Mouse (Mus musculus) lung, adult 18-20 months (tissue): ENCODE results near the gene Scaf4.

Experiments used
- DNase-seq, 2 experiments: peaks; one replicate each; pipeline ENCODE4 v3.0.0; 2022; ENCODE audit warnings: mixed read lengths in 2 of 2

The Scaf4 gene

DNA sequence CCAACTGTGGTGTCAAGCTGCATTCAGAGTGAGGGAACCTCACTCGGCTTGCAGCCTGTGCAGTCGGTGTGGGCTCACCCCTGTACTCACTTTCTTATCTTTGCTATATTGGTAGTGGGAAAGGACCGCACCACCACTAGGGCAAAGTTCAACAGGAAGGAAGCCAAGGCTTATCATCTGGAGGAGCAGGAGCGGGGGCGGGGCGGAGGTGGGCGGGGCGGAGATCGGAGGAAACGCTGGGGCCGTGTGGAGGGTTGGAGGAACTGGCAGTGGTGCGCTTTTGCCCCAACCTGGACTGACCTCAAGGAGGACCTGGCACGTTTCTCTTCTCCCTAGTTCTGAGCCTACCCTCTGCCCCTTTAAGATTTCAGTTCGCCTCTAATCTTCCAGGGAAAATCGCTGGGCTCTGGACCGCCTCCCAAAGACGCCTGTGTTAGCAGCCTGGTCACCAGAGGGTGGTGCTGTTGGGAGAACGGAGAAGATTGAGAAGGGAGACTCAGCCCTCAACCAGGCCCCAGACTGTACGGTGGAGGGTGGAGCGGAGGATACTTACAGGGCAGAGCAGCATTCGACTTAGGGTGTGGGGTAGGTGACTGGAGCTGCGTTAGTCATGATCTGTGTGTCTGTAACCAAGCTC is 86.8 kb downstream of the Scaf4 start:
- peak; percentile 83 to 87 for DNase-seq

DNA sequence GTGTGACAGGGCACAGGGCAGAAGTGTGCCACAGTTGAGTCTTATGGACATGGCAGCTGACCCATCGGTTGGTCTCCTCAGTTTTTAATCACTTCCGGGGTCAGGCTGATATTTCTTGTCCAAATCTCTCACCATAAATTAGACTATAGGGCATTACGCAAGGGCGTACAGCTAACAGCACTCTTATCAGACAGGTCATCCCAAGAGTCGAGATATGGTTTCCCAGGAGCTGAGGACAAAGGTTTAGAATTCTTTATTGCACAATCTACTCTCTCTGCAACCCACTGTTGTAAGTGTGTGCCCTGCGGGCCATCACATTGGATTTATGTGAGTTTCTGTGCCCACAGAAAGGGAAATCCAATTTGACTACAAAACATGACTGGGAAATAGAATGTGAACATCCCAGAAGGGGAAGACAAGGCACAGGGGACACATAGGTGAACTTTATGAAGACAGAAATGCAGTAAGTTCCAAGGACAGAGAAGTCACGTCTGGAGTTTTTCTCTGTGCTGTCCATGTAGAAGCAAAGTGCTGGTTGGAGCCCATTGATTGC is 87.5 kb downstream of the Scaf4 start:
- no peak for DNase-seq

DNA sequence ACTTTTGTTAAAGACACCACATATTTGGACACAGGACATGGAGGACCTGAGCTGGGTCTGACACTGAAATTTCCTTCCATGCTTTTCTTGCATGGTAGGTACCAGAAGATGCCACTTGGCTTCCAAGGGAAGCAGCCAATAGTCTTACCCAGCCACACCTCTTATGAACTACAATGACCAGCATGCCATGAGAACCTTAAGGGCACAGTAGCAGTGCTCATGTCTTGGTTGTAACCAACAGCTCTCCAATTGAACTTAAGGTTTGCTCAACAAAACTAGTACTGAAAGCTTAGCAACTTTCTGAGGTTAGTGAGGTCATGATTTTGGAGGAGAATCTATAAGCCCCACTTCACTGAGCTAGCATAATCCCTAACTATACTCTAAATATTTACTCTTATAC is 90.6 kb downstream of the Scaf4 start:
- DNase-seq = no peak

DNA sequence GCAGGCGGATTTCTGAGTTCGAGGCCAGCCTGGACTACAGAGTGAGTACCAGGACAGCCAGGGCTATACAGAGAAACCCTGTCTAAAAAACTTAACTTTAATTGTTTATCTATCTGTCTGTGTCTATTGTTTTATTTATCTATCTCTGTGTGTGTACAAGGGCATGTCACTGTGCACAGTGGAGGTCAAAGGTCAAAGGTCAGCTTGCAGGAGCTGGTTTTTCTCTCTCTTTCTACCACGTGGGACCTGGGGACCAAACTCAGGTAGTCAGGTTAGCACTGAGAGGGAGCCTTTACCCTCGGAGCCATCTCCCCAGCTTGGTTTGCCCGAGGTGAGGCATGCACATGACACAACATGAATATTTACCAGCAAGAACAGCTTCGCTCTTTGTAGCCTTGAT is 93.0 kb downstream of the Scaf4 start:
- DNase-seq = no peak

DNA sequence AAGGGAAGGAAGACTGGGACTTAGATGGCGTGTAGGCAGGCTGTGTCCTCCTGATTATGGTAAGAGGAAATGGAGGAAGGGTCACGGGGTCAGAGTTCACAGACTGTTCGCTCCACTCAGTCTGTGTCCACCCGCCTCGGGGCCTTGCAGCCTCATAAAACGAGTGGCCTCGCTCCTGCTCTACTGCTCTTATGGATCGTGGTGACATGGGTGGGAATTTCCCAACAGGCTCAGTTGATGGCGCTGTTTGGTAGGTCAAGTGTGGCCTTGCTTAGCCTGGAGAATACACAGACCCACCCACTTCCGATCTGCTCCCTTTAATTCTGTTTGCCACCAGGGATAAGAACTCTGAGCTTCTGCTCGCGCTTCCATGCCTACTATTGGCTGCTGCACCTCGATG is 96.8 kb downstream of the Scaf4 start:
- DNase-seq = peak; percentile 68 to 77

DNA sequence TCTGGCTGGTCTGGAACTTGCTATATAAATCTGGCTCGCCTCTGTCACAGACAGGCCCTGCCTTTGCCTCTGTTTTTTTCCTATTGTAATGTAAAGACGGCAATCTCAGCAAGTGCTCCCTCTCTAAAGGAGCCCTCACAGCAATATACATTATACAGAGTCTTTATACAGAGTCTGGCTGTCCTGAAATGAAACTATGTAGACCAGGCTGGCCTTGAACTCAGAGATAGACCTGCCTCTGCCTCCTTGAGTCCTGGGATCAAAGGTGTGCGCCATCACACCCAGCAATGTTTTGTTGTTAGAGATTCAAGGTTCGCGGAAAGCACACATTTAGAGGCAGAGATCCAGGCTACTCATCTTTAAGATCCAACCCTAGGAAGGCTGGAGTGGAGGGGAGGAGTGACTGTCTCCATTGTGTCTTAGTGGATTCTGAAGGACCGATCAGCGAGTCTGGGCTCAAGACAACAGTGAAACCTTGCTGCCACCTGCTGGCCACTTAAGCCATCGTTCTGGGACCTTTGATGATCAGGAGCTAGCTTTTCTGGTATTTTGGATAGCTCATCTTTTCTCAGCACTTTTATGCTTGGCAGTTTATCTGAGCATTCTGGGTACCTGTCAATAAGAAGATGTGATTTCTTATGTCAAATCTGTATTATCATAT is 98.2 kb downstream of the Scaf4 start:
- DNase-seq = peak; percentile 77 to 80

DNA sequence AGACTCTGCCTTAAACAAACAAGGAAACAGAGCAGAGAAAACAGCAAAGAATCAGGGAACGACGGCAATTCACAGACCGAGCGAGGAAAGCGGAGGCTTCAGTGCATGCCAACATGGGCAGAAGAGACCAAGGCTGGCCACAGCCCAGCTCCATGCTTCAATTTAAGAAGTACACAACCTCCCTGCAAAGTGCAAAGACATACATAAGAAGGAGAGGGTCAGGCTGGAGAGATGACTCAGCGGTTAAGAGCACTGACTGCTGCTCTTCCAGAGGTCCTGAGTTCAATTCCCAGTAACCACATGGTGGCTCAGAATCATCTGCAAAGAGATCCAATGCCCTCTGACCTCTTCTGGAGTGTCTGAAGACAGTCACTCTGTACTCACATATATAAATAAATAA is 100.2 kb downstream of the Scaf4 start:
- DNase-seq = no peak

DNA sequence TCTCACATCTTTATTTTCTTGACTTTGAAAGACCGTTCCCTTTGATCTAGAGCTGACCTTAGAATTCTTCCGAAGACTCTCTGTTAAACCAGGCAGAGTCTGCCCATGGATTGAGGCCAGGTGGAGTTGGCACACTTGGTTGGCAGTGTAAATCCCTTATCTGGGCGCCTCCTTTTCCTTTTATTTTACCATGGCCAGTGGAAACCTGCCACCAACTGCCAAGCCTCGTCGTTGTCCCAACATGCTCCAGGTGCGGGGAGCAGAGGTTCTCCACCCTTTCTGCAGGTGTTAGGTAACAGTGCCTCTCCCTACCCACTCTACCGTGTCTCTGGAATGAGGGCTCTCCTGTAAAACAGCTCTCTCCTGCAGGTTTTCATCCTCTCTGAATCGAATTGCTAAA is 102.6 kb downstream of the Scaf4 start:
- peak; percentile 72 to 83 for DNase-seq

DNA sequence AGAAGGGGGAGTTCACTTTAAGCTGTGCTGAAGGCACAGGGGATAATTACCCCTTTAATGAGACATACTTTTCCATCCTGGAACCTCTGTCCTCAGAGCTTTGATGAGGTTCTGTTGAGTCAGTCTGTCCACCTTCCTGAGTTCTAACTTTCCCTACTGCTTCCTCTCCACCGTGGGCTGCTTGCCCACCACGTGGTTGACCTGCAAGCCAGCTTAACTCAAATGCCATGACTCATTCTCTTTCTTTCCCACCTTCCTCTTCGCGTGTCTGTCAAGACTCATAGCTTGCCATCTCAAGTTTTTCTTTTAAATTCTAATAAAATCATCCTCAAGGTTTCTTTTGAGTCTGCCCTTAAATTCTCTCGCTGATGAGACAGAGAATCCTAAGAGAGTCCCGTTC is 103.3 kb downstream of the Scaf4 start:
- DNase-seq = no peak

DNA sequence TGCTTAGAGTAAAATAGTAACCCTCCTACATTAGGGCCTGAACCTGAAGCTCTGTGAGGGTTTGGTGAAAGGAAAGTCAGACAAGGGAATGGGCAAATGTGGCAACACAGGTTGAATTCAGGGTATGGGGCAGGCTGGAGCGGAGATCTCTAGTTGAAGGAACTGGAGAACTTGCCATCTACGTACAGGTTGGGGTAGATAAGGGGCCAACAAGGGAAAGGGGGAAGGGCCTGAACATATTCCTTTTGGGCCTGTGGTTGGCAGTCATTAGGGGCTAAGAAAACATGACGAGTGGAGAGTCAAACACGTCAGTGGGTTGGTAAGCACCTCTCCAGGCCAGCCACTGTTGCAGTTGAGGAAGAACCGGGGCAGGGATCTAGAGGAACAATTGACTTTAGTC is 104.4 kb downstream of the Scaf4 start:
- no peak for DNase-seq

DNA sequence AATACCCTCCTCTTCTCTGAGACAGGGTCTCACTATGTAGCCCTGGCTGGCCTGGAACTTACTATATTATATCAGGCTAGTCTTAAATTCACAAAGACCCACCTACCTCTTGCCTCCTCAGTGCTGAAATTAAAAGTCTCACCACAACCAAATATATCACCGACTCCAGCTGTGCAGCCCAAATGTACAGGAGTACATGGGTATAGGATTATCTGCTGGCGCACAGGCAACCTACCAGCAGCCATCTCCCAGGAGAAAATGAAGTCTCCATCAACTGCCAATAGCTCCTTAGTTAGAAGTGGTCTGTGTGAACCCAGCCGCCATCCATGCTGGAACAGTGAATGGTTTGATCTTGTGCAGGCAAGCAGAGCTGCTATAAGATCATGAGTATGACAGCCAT is 105.9 kb downstream of the Scaf4 start:
- no peak for DNase-seq

DNA sequence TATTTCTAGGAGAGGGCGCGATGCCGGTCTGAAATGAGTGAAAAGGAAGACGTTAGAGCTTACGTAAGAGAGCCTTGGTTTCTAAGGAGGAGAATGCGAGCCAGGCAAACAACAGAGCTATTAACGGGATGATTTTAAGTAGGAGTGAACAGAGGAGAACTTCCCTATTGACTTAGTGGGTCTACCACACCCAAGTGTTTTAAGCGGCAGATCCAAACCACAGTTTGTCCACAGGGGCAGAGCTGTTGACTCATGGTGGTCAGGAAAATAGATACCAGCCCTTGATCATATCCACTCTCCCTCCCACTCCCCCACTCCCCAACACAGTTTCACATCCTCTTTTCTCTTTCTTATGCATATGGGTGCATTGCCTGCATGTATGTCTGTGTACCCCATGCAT is 106.9 kb downstream of the Scaf4 start:
- peak; percentile 47 to 57 for DNase-seq

DNA sequence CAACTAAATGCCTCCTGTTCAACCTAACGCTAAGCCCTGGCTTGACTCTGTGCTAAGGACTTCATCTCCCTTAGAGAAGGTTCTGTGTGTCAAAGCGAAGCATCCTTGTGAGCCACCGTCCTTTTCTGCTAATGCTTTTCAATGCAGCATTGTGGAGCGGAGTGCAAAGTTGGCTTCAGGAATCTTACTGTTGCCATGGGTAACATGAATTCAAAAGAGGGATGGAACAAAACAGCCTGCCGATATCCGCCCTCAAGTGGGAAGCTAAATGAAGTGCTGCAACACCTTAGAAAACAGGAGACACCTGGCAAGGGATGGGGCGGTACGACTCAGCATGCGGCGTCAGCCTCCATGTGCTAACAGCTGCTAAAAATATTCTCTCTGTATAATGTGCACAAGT is 107.8 kb downstream of the Scaf4 start:
- DNase-seq = no peak
